Mouse (Mus musculus) induced T-regulatory cell, adult 2 months (primary cell): ENCODE data around the gene Ntrk3.

Experiments
- DNase-seq: peaks from one replicate; pipeline ENCODE4 v3.0.0-alpha.2; 2012; ENCODE audit warnings: low read depth

Gene Ntrk3

GRCm38 (mm10) chr7:78623686-78624085, 114.1 kb downstream of the Ntrk3 start:
- DNase-seq, result no peak

GRCm38 (mm10) chr7:78621115-78621514, 116.7 kb downstream of the Ntrk3 start:
- DNase-seq, result no peak

GRCm38 (mm10) chr7:78619818-78620577, 117.8 kb downstream of the Ntrk3 start:
- no peak for DNase-seq

GRCm38 (mm10) chr7:78605538-78606130, 132.2 kb downstream of the Ntrk3 start:
- DNase-seq, result no peak

GRCm38 (mm10) chr7:78603922-78604321, 133.9 kb downstream of the Ntrk3 start:
- no peak for DNase-seq

GRCm38 (mm10) chr7:78601851-78602250, 136.0 kb downstream of the Ntrk3 start:
- no peak for DNase-seq

GRCm38 (mm10) chr7:78600886-78601285, 136.9 kb downstream of the Ntrk3 start:
- no peak for DNase-seq

GRCm38 (mm10) chr7:78599941-78600677, 137.7 kb downstream of the Ntrk3 start:
- no peak for DNase-seq

GRCm38 (mm10) chr7:78598147-78598546, 139.7 kb downstream of the Ntrk3 start:
- DNase-seq, result peak; percentile 39

GRCm38 (mm10) chr7:78597251-78598129, 140.3 kb downstream of the Ntrk3 start:
- peak; percentile 52 for DNase-seq

GRCm38 (mm10) chr7:78596556-78596955, 141.3 kb downstream of the Ntrk3 start:
- DNase-seq, result peak; percentile 2

GRCm38 (mm10) chr7:78595895-78596294, 141.9 kb downstream of the Ntrk3 start:
- DNase-seq, result peak; percentile 71

- DNase-seq, result no peak
Measured at GRCm38 (mm10) chr7:78592948-78593347, 144.9 kb downstream of the Ntrk3 start.

GRCm38 (mm10) chr7:78592172-78592571, 145.6 kb downstream of the Ntrk3 start:
- no peak for DNase-seq

- DNase-seq, result no peak
Measured at GRCm38 (mm10) chr7:78589766-78590165, 148.0 kb downstream of the Ntrk3 start.

- no peak for DNase-seq
Measured at GRCm38 (mm10) chr7:78586800-78587199, 151.0 kb downstream of the Ntrk3 start.

- DNase-seq, result no peak
Measured at GRCm38 (mm10) chr7:78585960-78586359, 151.9 kb downstream of the Ntrk3 start.

GRCm38 (mm10) chr7:78584936-78585335, 152.9 kb downstream of the Ntrk3 start:
- DNase-seq, result no peak

GRCm38 (mm10) chr7:78584499-78584898, 153.3 kb downstream of the Ntrk3 start:
- no peak for DNase-seq

GRCm38 (mm10) chr7:78583678-78584077, 154.1 kb downstream of the Ntrk3 start:
- DNase-seq, result no peak

GRCm38 (mm10) chr7:78581341-78581740, 156.5 kb downstream of the Ntrk3 start:
- no peak for DNase-seq
